Mouse (Mus musculus) kidney, adult 2 months (tissue): ENCODE data around the gene Ttc5. TPM values are rescaled to one million over a fixed set of nuclear protein-coding genes. Genes with fewer than 3 reads are reported as not detected.

Experiments
- DNase-seq: peaks from one replicate; pipeline ENCODE4 v3.0.0; 2021
- H3K27ac ChIP-seq: fragments of 200-500 bp; 2 replicates; pipeline ENCODE4 v1.5.1; 2012; ENCODE audit warnings: low read depth, low read length, control low read depth, inconsistent platforms; ENCODE audit not compliant: insufficient read depth
- H3K27me3 ChIP-seq: fragments of 200-500 bp; replicated peaks from 2 replicates; pipeline ENCODE4 v1.6.1; 2012; ENCODE audit warnings: mild to moderate bottlenecking, moderate library complexity, low read length, inconsistent platforms; ENCODE audit not compliant: control insufficient read depth, insufficient read depth
- H3K36me3 ChIP-seq: fragments of 200-500 bp; 2 replicates; pipeline ENCODE4 v1.6.1; 2012; ENCODE audit warnings: mild to moderate bottlenecking, moderate library complexity, low read length, inconsistent platforms; ENCODE audit not compliant: control insufficient read depth, insufficient read depth
- H3K4me1 ChIP-seq: fragments of 200-500 bp; 2 replicates; pipeline ENCODE4 v1.6.1; 2011; ENCODE audit warnings: low read length; ENCODE audit not compliant: control insufficient read depth, insufficient read depth
- H3K4me3 ChIP-seq: fragments of 200-500 bp; 2 replicates; pipeline ENCODE4 v1.5.1; 2011; ENCODE audit warnings: mild to moderate bottlenecking, low read depth, low read length, control low read depth; ENCODE audit not compliant: insufficient read depth
- CTCF ChIP-seq: fragments of 200-500 bp; conservative IDR thresholded peaks from 2 replicates; pipeline ENCODE4 v1.5.1; 2011; ENCODE audit warnings: low read depth, mild to moderate bottlenecking, control low read depth, low read length, moderate library complexity, mixed read lengths; ENCODE audit not compliant: insufficient read depth, insufficient read length
- POLR2A ChIP-seq: fragments of 200-500 bp; IDR thresholded peaks from one replicate; pipeline ENCODE4 v1.6.1; 2011; ENCODE audit warnings: low read depth, low read length, control low read depth
- WGBS: fragments of 180-500 bp; shearing (Covaris S2); methylation state at CpG from one replicate; pipeline ENCODE4 v1.1.7; 2018; 5-methylcytosine and 5-hydroxymethylcytosine counted together
- polyA plus RNA-seq: library from polyadenylated mRNA; depleted of rRNA; stranded (reverse); fragments of >200 nt; gene quantifications from 2 replicates; pipeline ENCODE4 v1.2.3, GENCODE M21; 2012

The Ttc5 gene
- polyA plus RNA-seq, 1 experiment, result 25.8 TPM

GRCm38 (mm10) chr14:50798512-50798911, 13.2 kb upstream of the Ttc5 start:
- Histone ChIP-seq H3K4me1 (no peaks in the 10 kb centered on the region), H3K27ac (no peak overlapping the region), H3K36me3 (no peaks in the 10 kb centered on the region), H3K4me3 (no peak overlapping the region), H3K27me3 (no peaks in the 10 kb centered on the region)
- no peak for DNase-seq
- TF ChIP-seq POLR2A (no peak), CTCF (0 out of 2 replicates have a peak, but pooled peaks have one; percentile 8)
- WGBS, result 66% methylated on average over 2 of the region's 2 CpGs

GRCm38 (mm10) chr14:50796464-50796863, 11.1 kb upstream of the Ttc5 start:
- TF ChIP-seq CTCF, result no peak
- TF ChIP-seq POLR2A, result no peak
- 77% methylated on average over 1 of the region's 1 CpGs for WGBS
- no peaks in the 10 kb centered on the region for H3K4me1 ChIP-seq

GRCm38 (mm10) chr14:50795965-50796364, 10.6 kb upstream of the Ttc5 start:
- no peak overlapping the region for H3K4me3 ChIP-seq
- no peaks in the 10 kb centered on the region for H3K4me1 ChIP-seq
- no peak for TF ChIP-seq POLR2A
- no peaks in the 10 kb centered on the region for H3K36me3 ChIP-seq
- no peak for DNase-seq
- no peaks in the 10 kb centered on the region for H3K27me3 ChIP-seq
- H3K27ac ChIP-seq, result no peak overlapping the region
- 88% methylated on average over 4 of the region's 4 CpGs for WGBS

More at GRCm38 (mm10) chr14:50796464-50796863, 11.1 kb upstream of the Ttc5 start:
- no peak for DNase-seq
- no peak overlapping the region for H3K27ac ChIP-seq
- no peaks in the 10 kb centered on the region for H3K27me3 ChIP-seq
- H3K36me3 ChIP-seq, result no peaks in the 10 kb centered on the region
- no peak overlapping the region for H3K4me3 ChIP-seq

- no peaks in the 10 kb centered on the region for H3K36me3 ChIP-seq
- H3K4me1 ChIP-seq, result no peaks in the 10 kb centered on the region
- H3K4me3 ChIP-seq, result no peak overlapping the region
- no peak overlapping the region for H3K27ac ChIP-seq
- no peak for DNase-seq
- TF ChIP-seq POLR2A, result no peak
- TF ChIP-seq CTCF, result no peak
- 91% methylated on average over 24 of the region's 24 CpGs for WGBS
- no peaks in the 10 kb centered on the region for H3K27me3 ChIP-seq
Measured at GRCm38 (mm10) chr14:50795261-50795935, 10.1 kb upstream of the Ttc5 start.

GRCm38 (mm10) chr14:50788157-50788556, 2.8 kb upstream of the Ttc5 start:
- no peak overlapping the region for H3K4me3 ChIP-seq
- WGBS, result 9% methylated on average over 2 of the region's 2 CpGs
- H3K27me3 ChIP-seq, result no peaks in the 10 kb centered on the region
- H3K4me1 ChIP-seq, result 0 out of 2 replicates have a peak, but pooled peaks cover 4% of the 10 kb centered on the region
- no peak overlapping the region for H3K27ac ChIP-seq
- no peaks in the 10 kb centered on the region for H3K36me3 ChIP-seq
- DNase-seq, result no peak
- TF ChIP-seq CTCF (no peak), POLR2A (no peak)

GRCm38 (mm10) chr14:50784391-50785250, 698 bp downstream of the Ttc5 start:
- DNase-seq, result no peak
- 8% methylated on average over 16 of the region's 16 CpGs for WGBS
- H3K4me3 ChIP-seq, result peak overlapping the region; percentile 69

GRCm38 (mm10) chr14:50782166-50782565, 3.2 kb downstream of the Ttc5 start:
- Histone ChIP-seq H3K36me3 (no peaks in the 10 kb centered on the region), H3K4me1 (0 out of 2 replicates have a peak, but pooled peaks cover 4% of the 10 kb centered on the region), H3K4me3 (no peak overlapping the region), H3K27me3 (no peaks in the 10 kb centered on the region), H3K27ac (no peak overlapping the region)
- 94% methylated on average over 3 of the region's 3 CpGs for WGBS
- no peak for TF ChIP-seq CTCF
- no peak for TF ChIP-seq POLR2A
- no peak for DNase-seq

More at GRCm38 (mm10) chr14:50784391-50785250, 698 bp downstream of the Ttc5 start:
- 0 out of 2 replicates have a peak, but pooled peaks cover 4% of the 10 kb centered on the region for H3K4me1 ChIP-seq
- H3K36me3 ChIP-seq, result no peaks in the 10 kb centered on the region
- TF ChIP-seq POLR2A, result no peak
- no peak for TF ChIP-seq CTCF
- H3K27ac ChIP-seq, result peak overlapping the region; percentile 25; the same call in 1 of the 2 replicates
- H3K27me3 ChIP-seq, result no peaks in the 10 kb centered on the region
